Mouse (Mus musculus): Measurements from ENCODE around the gene Lrrc7.

Lrrc7 gene

GRCm38 (mm10) chr3:158068613-158069263 is 493.3 kb downstream of the Lrrc7 start:
- in situ Hi-C loops (cut with MseI, MboI): no loop called here

DNA sequence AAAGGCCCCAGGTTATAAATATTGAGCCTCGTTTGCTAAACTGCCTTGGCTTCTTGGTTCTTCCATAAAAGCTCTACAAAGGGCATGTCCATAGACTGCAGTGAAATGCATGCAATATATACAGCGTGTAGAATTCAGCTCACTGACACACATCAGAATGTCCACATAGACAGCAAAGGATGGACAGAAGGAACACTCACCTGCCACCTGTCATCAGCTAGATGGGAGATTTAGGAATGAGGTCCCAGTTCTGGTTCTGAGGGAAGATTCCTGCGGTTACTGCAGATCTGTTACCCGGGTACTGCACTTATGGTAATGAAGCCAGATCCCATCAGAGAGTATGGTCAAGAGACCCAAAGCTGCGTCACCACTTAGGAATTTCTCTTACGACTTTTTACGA is 494.1 kb downstream of the Lrrc7 start:
- in situ Hi-C loops (cut with MseI, MboI): no loop called here

DNA sequence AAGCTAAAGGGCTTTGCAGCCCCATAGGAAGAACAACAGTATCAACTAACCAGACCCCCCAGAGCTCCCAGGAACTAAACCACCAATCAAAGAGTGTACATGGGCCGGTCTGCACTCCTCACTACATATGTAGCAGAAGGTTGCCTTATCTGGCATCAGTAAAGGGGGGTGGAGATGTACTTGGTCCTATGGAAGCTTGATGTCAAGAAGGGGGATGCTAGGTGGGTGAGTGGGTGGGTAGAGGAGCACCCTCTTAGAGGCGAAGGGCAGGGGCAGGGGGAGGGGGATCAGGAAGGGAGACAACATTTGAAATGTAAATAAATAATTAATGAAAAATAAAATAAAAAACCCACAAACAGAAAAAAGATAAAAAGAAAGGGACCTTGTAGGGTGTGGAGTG is 496.8 kb downstream of the Lrrc7 start:
- in situ Hi-C loops (cut with MseI, MboI): no loop called here

DNA sequence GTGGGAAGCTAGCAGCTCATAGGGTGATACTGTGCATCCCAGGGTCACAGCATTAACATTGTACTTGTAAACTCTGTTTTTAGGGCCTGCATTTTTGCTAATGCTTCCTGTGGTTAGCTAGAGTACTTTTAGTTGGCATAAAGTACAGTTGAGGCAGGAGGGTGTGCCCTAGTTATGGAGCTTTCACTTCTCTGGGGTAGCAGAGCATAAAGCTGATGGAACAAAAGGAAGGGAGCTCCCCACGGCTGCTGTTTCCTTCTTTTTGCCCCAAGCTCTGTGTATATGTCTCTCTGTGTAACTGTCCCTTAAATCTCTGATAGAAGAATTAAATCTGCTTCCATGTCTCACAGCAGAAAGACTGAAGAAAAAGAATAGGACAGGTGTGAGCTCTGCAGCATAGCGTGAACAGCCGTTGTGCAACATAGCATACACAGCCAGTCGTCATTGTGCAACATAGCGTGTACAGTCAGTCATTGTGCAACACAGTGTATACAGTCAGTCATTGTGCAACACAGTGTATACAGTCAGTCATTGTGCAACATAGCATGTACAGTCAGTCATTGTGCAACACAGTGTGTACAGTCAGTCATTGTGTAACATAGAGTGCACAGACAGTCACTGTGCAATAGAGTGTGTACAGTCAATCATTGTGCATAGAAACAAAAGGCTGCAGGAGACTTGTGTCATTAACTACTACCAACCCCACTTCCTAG is 500.1 kb downstream of the Lrrc7 start:
- in situ Hi-C loops (cut with MseI, MboI): no loop called here

DNA sequence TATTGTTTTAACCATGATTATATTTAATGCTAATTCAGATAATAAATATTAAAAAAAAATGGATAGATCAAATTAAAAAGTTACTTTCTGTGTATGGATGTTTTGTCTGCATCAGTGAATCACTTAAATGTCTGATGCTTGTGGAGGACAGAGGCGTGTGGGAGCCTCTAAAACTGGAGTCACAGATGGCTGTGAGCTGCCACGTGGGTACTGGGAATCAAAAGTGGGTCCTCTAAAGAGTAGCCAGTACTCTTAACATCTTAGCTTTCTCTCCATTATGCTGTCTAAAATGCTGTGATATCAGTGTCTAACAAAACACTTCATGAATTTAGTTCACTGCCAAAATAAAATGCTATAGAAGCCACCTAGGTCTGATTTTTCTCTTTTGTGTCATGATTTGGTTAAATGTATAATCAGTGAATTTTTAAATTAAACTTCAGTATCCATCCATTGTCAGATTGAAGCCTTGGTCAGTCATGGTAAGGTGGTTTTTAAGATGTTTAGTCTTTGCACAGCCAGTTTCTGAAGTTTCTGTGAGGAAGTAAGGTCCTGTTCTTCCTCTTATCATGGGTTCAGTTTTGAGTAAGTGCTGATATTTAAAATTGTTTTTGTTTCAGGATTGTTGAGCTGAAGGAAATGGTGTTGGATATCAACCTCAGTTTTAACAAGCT is 501.3 kb downstream of the Lrrc7 start:
- in situ Hi-C loops (cut with MseI, MboI): no loop called here

DNA sequence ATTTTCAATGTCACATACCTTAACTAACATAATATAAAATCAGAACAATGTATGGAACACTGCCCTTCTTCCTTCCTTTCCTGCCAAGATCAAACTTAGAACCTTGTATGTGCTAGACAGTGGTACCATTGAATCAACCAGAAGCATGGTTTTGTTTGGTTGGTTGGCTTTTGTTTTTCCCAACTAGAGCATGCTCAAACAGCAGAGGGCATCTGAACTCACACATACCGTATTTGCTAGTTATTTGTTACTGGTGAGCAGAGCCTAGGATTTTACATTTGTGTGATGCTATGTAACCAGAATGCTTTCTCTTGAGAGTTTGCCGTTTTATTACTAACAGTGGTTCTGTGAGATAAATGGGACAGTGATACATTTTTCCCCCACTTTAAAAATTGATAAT is 512.5 kb downstream of the Lrrc7 start:
- in situ Hi-C loops (cut with MseI, MboI): no loop called here

GRCm38 (mm10) chr3:158040755-158041154 is 521.3 kb downstream of the Lrrc7 start:
- in situ Hi-C loops (cut with MseI, MboI): no loop called here

- in situ Hi-C loops (cut with MseI, MboI): no loop called here
Measured at GRCm38 (mm10) chr3:158038106-158038505, 523.9 kb downstream of the Lrrc7 start.

DNA sequence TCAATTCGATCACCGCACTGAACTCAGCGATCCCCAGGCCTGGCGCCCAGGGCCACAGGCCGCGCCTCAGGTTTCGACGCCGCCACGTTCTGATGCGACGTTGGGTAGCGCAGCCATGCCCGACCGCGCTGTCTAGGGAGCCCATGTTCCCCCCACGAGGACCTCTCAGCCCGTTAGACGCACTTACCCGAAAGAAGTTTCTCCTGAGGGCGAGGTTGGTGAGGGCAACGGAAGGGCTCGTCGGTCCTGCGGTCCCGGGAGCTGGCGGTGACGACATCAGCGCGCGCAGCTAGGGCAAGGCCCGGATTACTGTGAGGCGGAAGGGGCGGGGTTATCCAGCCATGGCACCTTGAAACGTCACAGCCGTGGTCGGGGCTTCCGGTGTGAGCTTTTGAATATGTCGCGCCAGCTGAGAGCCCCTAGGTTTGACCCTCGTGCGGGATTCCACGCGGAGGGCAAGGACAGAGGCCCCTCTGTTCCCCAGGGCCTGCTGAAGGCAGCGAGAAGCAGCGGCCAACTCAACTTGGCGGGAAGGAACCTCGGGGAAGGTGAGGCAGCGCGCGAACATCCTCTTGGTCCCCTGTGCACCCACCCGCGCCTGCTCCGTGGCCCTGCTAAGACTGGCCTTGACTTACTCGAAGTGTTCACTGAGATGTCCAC is 525.6 kb downstream of the Lrrc7 start, which contains the start of the genes Srsf11 and Lrrc40:
TSS of gene Srsf11 (minus strand) at position 311 of the 660 bp plus-strand sequence.
TSS of gene Lrrc40 (plus strand) at position 334 of the 660 bp plus-strand sequence.
- in situ Hi-C loops (cut with MseI, MboI): no loop called here

GRCm38 (mm10) chr3:158035866-158036265 is 526.2 kb downstream of the Lrrc7 start:
- in situ Hi-C loops (cut with MseI, MboI): no loop called here
